Mouse (Mus musculus) heart, postnatal 0 days (tissue): ENCODE measurements at regions not wholly inside any gene's neighbourhood (a gene's known extent, or its start where the extent isn't known, plus 50 kb on each side); places are given as distances from the start of the nearest gene placed in this dataset.

Experiments
- ATAC-seq: fragments of 200-750 bp; cut with Nextera tagmentation; 2 replicates; pipeline ENCODE4 v1.8.0; 2017; ENCODE audit warnings: low read depth, moderate number of reproducible peaks, moderate library complexity; ENCODE audit not compliant: insufficient read depth
- DNase-seq: peaks from one replicate; pipeline ENCODE4 v3.0.0-alpha.2; 2016; ENCODE audit warnings: low spot score
- H3K27ac ChIP-seq: fragments of 300-500 bp; sonication (generic); 2 replicates; pipeline ENCODE4 v1.5.1; 2014; ENCODE audit warnings: low read depth, mild to moderate bottlenecking
- H3K27me3 ChIP-seq: fragments of 300-500 bp; sonication (generic); 2 replicates; pipeline ENCODE4 v1.6.1; 2014; ENCODE audit warnings: low read length, mixed read lengths; ENCODE audit not compliant: control insufficient read depth, insufficient read depth
- H3K36me3 ChIP-seq: fragments of 300-500 bp; sonication (generic); replicated peaks from 2 replicates; pipeline ENCODE4 v1.6.1; 2014; ENCODE audit warnings: low read length, mixed read lengths; ENCODE audit not compliant: control insufficient read depth, insufficient read depth
- H3K4me1 ChIP-seq: fragments of 300-500 bp; sonication (generic); 2 replicates; pipeline ENCODE4 v1.6.1; 2014; ENCODE audit warnings: antibody characterized with exemption; ENCODE audit not compliant: control insufficient read depth, insufficient read depth
- H3K4me2 ChIP-seq: fragments of 300-500 bp; sonication (generic); 2 replicates; pipeline ENCODE4 v1.6.1; 2014; ENCODE audit warnings: low read depth, mild to moderate bottlenecking, low read length, moderate library complexity
- H3K4me3 ChIP-seq: fragments of 300-500 bp; sonication (generic); 2 replicates; pipeline ENCODE4 v1.5.1; 2014; ENCODE audit warnings: low read depth, low read length
- H3K9ac ChIP-seq: fragments of 300-500 bp; sonication (generic); replicated peaks from 2 replicates; pipeline ENCODE4 v1.6.1; 2014; ENCODE audit warnings: low read depth, low read length, mixed read lengths
- H3K9me3 ChIP-seq: fragments of 300-500 bp; sonication (generic); replicated peaks from 2 replicates; pipeline ENCODE4 v1.6.1; 2016; ENCODE audit warnings: low read length; ENCODE audit not compliant: control insufficient read depth
- CTCF ChIP-seq: IDR thresholded peaks from 2 replicates; pipeline ENCODE4 v1.5.1; 2016; ENCODE audit warnings: antibody characterized with exemption, control low read depth, low read depth
- EP300 ChIP-seq: IDR thresholded peaks from 2 replicates; pipeline ENCODE4 v1.6.1; 2016; ENCODE audit warnings: antibody characterized with exemption, low read depth
- WGBS: fragments of 180-500 bp; shearing (Covaris S2); extraction: QIAGEN DNeasy Blood & Tissue Kit; methylation state at CpG from one replicate; pipeline ENCODE4 v1.1.7; 2014; 5-methylcytosine and 5-hydroxymethylcytosine counted together

GRCm38 (mm10) chr11:114128841-114129240 lies 62.0 kb upstream of the Sdk2 start:
- H3K4me1 ChIP-seq: no peaks in the 10 kb centered on the region
- H3K9me3 ChIP-seq: no peaks in the 10 kb centered on the region
- no peak for ATAC-seq
- 67% methylated on average over 8 of the region's 8 CpGs for WGBS
- TF ChIP-seq EP300 (no peak), CTCF (no peak)
- no peak overlapping the region for H3K27ac ChIP-seq
- H3K27me3 ChIP-seq: no peaks in the 10 kb centered on the region; the same call in 1 of the 2 replicates
- no peak for DNase-seq
- H3K4me2 ChIP-seq: no peak overlapping the region
- no peaks in the 10 kb centered on the region for H3K36me3 ChIP-seq
- no peak overlapping the region for H3K4me3 ChIP-seq
- H3K9ac ChIP-seq: no peak overlapping the region

GRCm38 (mm10) chr11:114127426-114127825 lies 60.6 kb upstream of the Sdk2 start:
- ATAC-seq (no peak), DNase-seq (no peak)
- Histone ChIP-seq H3K4me1 (no peaks in the 10 kb centered on the region), H3K9me3 (no peaks in the 10 kb centered on the region), H3K27ac (no peak overlapping the region), H3K36me3 (no peaks in the 10 kb centered on the region), H3K9ac (no peak overlapping the region), H3K4me3 (no peak overlapping the region), H3K4me2 (no peak overlapping the region), H3K27me3 (no peaks in the 10 kb centered on the region; the same call in 1 of the 2 replicates)
- TF ChIP-seq EP300 (no peak), CTCF (no peak)
- 33% methylated on average over 8 of the region's 8 CpGs for WGBS

GRCm38 (mm10) chr11:114122175-114122574 lies 55.3 kb upstream of the Sdk2 start:
- WGBS: 45% methylated on average over 12 of the region's 13 CpGs
- Histone ChIP-seq H3K4me3 (no peak overlapping the region), H3K4me2 (no peak overlapping the region), H3K4me1 (no peaks in the 10 kb centered on the region), H3K27ac (no peak overlapping the region), H3K9me3 (peaks cover 5% of the 10 kb centered on the region; the same call in 1 of the 2 replicates), H3K9ac (no peak overlapping the region), H3K36me3 (no peaks in the 10 kb centered on the region), H3K27me3 (no peaks in the 10 kb centered on the region)
- DNase-seq: no peak
- no peak for ATAC-seq
- TF ChIP-seq CTCF (no peak), EP300 (no peak)

GRCm38 (mm10) chr11:114119135-114119534 lies 52.3 kb upstream of the Sdk2 start:
- WGBS: 84% methylated on average over 9 of the region's 9 CpGs

More at GRCm38 (mm10) chr11:114119135-114119534, 52.3 kb upstream of the Sdk2 start:
- H3K9ac ChIP-seq: no peak overlapping the region
- H3K4me3 ChIP-seq: no peak overlapping the region
- H3K27ac ChIP-seq: no peak overlapping the region
- TF ChIP-seq EP300 (no peak), CTCF (no peak)
- no peaks in the 10 kb centered on the region for H3K4me1 ChIP-seq
- peaks cover 5% of the 10 kb centered on the region; the same call in 1 of the 2 replicates for H3K9me3 ChIP-seq
- no peaks in the 10 kb centered on the region for H3K27me3 ChIP-seq
- no peak overlapping the region for H3K4me2 ChIP-seq
- DNase-seq (no peak), ATAC-seq (no peak)
- H3K36me3 ChIP-seq: no peaks in the 10 kb centered on the region
